Mouse (Mus musculus): ENCODE data around the gene Pde8a.

- TF ChIP-seq CTCF (IDR thresholded peaks at IDR 0.05), result no peak
- no peak for TF ChIP-seq EP300 (IDR thresholded peaks at IDR 0.05)
Measured at GRCm38 (mm10) chr7:81286456-81286855, 73.1 kb downstream of the Pde8a start.

Data from lung, postnatal 0 days (tissue).